Mouse (Mus musculus) kidney, adult 2 months (tissue): ENCODE measurements at regions not wholly inside any gene's neighbourhood (a gene's known extent, or its start where the extent isn't known, plus 50 kb on each side); places are given as distances from the start of the nearest gene placed in this dataset.

Experiments
- CTCF ChIP-seq: fragments of 200-500 bp; conservative IDR thresholded peaks from 2 replicates; pipeline ENCODE4 v1.5.1; 2011; ENCODE audit warnings: low read depth, mild to moderate bottlenecking, control low read depth, low read length, moderate library complexity, mixed read lengths; ENCODE audit not compliant: insufficient read depth, insufficient read length
- POLR2A ChIP-seq: fragments of 200-500 bp; IDR thresholded peaks from one replicate; pipeline ENCODE4 v1.6.1; 2011; ENCODE audit warnings: low read depth, low read length, control low read depth

- no peak for TF ChIP-seq POLR2A
- no peak for TF ChIP-seq CTCF
Observed at GRCm38 (mm10) chr2:148330368-148330767, 64.8 kb upstream of the Sstr4 start.
